Mouse (Mus musculus) retina, postnatal 1 day (tissue): ENCODE results near the gene Rpl41.
"Not testable (repeated sequence)": the region's sequence is repeated elsewhere in the genome, so short reads cannot be mapped to it uniquely, and the experiment has no call there.

Experiments
- DNase-seq: peaks from one replicate; pipeline ENCODE4 v3.0.0-alpha.2; 2012

Rpl41 gene

GRCm38 (mm10) chr10:128555567-128555966, 6.5 kb upstream of the Rpl41 start:
- DNase-seq = not testable (repeated sequence)

- not testable (repeated sequence) for DNase-seq
Observed at GRCm38 (mm10) chr10:128550144-128550823, 1.2 kb upstream of the Rpl41 start.

DNA sequence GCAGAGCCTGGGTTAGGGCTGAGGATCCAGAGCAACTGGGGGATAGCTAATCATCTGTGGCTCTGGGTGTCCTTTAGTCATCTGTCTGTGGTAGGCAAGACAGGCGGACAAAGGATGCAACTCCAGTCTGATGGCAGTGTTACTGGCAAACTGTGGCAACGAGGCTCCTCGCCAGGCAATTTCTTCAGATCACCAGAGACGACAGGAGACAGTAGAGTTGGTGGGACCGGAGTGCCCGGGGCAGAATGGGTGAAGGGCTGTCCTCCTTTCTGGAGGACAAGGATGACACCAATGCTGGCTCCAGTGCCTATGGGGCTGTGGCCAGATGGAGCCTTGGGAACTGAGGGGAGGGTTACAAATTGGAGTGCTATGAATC, 565 bp upstream of the Rpl41 start:
- DNase-seq = peak; percentile 11

DNA sequence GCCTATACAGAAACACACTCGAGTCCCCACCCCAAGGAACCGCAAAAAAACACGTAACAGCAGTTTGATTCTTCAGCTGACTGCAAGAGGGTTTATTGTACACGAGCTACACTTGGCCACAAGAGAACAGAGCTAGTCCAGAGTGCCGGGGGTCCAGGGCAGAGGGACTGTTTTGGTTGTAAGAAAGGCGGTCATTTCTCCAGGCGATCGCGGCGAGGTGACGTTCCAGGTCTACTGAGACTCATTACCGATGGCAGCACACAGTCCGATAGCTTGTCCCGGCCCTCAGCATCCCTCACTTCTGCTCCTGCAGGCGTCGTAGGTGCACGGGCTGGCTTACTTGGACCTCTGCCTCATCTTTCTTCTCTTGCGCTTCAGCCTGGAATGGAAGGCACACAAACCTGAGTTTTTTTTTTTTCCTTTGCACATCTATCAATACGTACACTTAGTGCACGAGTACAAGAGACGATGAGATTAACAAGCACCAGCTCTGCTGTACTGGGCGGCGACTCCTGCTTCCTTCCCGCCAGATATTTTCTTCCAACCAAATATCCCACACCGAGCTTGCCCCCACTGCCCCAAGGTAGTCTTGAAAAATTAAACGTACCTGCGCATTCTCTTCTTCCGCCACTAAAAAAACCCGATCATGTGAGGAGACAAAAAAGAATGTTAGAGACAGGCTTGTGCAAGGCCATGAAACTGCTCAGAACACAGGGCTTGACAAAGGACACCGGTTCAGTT, 884 bp downstream of the Rpl41 start:
- not testable (repeated sequence) for DNase-seq

DNA sequence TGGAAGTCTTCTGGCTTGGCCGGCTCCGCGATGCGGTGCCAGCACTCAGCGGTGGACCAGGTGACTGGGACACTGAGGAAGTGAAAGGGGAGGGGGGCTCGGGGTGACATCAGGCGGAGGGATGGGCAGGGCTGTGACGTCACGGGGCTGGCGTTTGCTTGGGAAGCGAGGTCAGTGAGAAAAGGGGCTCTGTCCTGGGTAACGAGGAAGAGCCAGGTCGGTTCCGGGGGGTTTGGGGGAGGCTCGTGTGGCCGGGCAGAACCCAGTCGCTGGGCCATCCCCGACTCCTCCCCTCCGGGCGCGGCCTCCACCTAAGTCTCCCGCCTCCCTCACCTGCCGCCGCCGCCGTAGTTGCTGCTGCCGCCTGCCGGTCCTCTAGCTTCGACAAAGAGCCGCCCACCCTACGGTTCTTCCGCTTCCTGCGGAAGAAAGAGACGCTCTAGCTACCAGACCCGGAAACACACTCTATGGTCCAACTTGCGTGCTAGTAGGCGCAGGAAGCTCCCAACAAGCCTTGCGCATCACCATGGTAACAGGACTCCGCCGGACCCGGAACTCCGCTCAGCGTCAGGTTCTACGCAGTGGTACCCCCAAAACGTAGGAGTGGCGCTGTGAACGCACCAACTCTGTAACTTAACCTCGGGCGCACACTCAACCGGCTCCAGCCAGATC, 1.6 kb downstream of the Rpl41 start, which contains the start of gene Zc3h10:
Gene Zc3h10 (minus strand): TSS at position 414 of the 672 bp plus-strand sequence.
- peak; percentile 99 for DNase-seq

DNA sequence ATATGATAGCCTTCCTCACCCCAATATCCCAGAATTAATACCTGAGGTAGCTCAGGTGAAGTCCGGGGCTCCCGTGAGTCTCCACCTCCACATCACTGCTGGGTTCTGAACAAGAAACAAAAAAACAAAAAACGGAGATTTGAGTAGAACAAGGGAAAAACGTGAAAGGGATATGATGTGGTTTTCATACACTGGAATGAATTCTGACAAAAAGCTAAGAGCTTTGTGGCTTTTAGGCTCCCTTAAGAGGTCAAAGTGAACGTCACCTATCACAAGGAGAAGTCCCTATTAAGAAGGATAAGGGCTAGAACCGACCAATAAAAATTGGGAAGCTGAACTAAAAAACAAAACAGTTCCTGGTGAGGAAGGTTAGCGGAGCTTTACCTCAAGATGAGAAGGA, 2.3 kb downstream of the Rpl41 start:
- no peak for DNase-seq

DNA sequence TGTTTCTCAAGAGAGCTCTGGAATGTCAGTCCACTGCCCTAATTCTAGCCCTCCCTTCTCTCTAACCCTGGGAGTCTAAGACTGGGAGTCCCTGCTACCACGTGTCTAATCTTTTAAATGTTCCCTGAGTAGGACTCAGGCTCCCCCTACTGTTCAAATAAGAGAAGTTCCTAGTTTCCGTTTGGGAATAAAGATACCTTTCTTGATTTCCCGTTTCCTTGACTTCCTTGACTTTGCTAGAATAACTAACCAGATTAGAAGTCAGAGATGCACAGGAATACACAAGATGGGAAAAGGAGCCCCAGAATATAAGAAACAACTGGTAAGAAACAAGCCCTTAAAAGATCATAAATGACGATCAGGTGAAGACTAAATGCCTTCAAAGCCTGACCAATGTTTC, 2.7 kb downstream of the Rpl41 start:
- peak; percentile 84 for DNase-seq

DNA sequence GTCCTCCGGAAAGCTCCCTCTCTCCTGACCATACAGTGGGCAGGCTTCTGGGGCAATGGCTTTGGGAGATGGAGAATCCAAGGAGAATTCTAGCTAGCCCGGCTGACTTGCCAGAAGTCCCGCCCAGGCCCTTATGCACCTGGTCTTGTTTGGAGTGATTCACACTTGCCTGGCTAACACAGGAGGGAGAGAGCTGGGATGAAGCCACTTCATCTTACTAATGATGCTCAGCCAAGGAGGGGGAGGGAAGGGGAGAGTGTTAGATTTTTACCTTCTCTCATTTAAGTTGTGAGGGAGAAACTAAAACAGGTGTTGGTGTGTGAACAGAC, 3.6 kb downstream of the Rpl41 start:
- no peak for DNase-seq

GRCm38 (mm10) chr10:128544674-128545569, 4.2 kb downstream of the Rpl41 start:
- DNase-seq = no peak

DNA sequence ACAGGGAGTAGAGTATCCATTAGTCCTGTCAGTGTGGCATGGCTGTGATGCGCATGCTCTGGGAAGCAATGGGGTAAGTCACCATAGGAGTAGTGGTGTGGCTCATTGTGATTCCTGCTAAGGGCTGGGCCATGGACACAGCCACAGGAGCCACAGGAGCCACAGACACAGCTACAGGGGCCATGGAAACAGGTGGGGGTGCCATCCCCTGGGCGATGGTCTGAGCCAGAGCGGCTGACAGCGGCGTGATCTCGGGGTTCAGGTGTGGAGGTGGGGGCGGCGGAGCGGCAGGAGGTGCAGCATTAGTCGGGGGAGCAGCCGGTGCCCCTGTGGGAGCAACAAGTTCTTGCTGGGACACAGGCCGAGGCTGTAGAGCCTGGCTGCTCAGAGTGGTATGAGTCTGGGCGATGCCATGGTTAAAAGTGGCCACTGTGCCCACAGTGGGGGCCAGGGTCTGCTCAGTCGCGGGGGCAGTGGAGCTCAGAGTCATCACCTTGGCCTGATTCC, 4.9 kb downstream of the Rpl41 start:
- no peak for DNase-seq

DNA sequence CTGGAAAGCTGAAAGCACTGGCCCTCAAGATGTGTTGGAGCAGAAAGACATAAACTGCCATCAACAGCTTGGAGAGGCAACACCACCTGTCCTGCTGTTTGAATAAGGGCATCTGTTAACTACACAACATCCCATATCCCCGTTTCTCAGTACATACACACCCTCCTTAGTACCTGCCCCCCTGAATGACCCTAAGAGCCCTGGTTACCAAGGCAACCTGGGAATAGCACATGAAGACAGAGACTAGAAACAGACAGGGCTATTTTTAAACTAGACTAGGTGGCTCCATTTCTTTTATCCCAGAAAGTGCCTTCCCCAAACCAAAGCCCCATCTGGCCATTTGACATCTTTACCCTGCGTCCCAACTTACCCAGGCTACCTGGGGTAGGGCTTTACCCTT, 6.0 kb downstream of the Rpl41 start:
- DNase-seq = no peak

GRCm38 (mm10) chr10:128538340-128538870, 10.7 kb downstream of the Rpl41 start:
- DNase-seq = no peak

DNA sequence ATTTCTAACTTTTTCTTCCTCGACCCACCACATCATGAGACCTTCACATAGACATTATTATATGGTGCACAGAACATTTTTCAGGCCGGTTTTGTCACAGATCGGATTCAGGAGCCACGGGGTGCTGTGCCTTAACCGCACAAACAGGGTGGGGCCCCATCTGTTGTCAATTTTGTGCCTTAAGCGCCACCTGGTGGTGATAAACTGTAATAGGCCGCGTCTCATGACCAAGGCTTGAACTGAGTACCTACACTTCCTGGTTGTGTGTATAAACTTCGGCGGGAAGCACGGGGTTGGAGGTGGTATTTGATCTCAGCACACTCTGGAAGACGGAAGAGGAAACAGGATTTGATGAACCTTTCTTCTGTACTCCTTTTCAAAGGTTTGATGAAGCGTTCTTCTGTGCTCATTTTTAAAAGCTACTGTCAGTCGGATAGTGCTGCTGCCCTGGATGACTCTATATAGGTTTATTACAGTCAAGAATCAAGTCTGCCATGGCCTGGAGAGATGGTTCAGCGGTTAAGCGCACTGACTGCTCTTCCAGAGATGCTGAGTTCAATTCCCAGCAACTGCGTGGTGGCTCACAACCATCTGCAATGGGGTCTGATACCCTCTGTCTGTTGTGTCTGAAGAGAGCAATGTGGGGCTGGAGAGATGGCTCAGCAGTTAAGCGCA, 12.7 kb downstream of the Rpl41 start:
- DNase-seq = peak; percentile 93

- no peak for DNase-seq
Observed at GRCm38 (mm10) chr10:128535624-128536265, 13.4 kb downstream of the Rpl41 start.

DNA sequence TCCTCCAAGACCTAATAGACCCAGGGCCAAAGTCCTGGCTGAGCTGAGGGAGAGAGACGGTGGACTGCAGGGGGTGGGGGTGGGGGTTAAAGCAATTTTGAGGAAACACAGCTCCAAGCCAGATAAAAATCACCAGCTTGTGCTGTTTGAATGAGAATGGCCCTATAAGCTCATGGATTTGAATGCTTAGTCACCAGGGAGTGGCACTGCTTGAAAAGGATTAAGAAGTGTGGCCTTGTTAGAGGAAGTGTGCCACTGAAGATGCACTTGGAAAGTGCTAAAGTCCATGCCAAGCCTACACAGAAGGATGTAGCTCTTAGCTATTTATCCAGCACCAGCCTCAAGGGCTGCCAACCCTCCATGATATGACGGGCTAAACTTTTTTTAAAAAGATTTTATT, 13.9 kb downstream of the Rpl41 start:
- no peak for DNase-seq

- DNase-seq = no peak
Observed at GRCm38 (mm10) chr10:128526366-128527356, 22.4 kb downstream of the Rpl41 start.

DNA sequence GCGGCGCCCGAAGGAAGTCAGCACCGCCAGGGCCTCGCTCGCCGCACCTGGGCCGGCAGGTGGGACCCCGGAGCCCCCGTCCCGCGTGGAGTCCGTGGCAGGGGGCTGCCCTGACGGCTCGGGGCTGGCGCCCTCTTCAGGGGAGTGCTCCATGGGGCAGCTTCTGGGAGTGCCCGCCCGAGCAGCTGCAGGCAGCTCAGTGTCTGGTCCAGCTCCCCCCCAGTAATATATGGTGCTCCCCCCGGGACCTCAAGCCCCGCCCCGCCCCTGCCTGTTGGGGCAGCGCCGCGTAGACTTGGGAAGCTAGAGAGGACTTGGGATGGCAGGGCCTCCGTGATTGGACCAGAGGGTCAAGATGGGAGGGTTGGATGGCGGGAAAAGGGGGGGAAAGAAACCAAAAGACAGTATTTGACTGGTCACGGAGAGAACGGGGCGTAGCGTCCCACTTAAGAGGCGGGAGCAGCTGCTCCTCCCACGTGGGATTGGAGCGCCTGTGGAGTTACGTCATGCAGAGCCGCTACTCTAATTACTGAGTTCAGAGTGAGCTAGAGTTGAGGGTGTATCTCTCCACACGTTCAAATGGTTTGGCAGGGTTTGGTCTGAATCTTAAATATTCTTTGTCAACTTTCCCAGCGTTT, 23.3 kb downstream of the Rpl41 start, which contains the start of gene Esyt1:
Gene Esyt1 (minus strand): TSS at position 201 of the 638 bp plus-strand sequence.
- DNase-seq = peak; percentile 99

DNA sequence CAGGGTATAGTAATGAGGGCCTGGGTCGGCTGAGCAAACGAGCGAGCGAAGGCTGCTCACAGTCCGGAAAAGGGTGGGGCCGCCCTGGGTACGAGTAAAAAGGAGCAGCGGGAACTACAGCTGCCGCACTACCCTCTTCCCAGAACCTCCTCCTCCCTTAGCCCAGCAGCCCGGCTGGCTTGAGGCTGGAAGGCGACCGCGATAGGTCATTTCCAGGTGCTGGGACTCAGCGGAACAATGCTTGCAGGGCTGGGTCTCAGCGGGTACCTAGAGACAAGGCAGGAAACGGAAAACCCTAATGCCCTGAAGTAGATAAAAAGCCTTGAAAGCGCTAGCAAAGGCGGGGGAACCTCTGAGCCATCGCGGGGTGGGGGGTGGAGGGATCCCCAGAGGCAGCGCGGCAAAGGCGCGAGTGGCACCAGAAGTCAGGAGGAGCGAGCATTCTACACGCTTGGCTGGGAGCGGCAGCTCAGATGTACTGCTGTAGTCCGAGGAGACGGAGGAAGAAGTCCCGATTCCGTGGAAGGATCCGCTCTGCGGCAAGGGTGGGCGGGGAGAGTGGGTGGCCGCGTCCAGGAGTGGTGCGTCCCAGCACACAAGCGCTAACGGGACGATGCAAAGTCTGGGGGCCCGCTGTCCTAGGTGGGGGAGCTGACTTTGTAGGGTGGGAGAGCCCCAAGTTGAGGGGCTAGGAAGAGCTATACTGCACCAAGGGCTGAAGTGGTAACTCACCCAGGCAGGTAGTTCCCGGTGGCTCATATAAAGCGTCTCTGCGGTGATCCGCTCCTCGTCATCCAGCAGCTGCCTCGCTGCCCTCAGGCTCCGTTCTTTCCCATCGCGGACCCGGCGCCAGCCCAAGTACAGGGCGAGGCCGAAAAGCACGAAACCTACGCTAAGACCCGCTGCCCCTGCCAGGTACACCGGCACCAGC, 24.1 kb downstream of the Rpl41 start:
- DNase-seq = peak; percentile 82
